Mouse (Mus musculus) liver, postnatal 0 days (tissue): ENCODE measurements around the gene Pank4.

Experiments
- CTCF ChIP-seq: sonication (generic); IDR thresholded peaks from 2 replicates; pipeline ENCODE4 v1.5.1; 2016; ENCODE audit warnings: antibody characterized with exemption, low read depth
- EP300 ChIP-seq: IDR thresholded peaks from 2 replicates; pipeline ENCODE4 v1.6.1; 2016; ENCODE audit warnings: antibody characterized with exemption, low read depth, mild to moderate bottlenecking

- TF ChIP-seq CTCF (peak; percentile 73), EP300 (no peak)
Observed at GRCm38 (mm10) chr4:154986096-154986495, 22.2 kb downstream of the Pank4 start.
